Mouse (Mus musculus) embryonic facial prominence, embryonic 13.5 days (tissue): ENCODE measurements at regions not wholly inside any gene's neighbourhood (a gene's known extent, or its start where the extent isn't known, plus 50 kb on each side); places are given as distances from the start of the nearest gene placed in this dataset.

Source experiments
- ATAC-seq: fragments of 200-750 bp; cut with Nextera tagmentation; 2 replicates; pipeline ENCODE4 v1.8.0; 2017; ENCODE audit warnings: low read depth; ENCODE audit not compliant: insufficient number of reproducible peaks, insufficient read depth, low FRiP score, low TSS enrichment
- H3K27ac ChIP-seq: fragments of 300-500 bp; sonication (generic); 2 replicates; pipeline ENCODE4 v1.5.1; 2015; ENCODE audit warnings: moderate library complexity, mild to moderate bottlenecking, inconsistent platforms
- H3K27me3 ChIP-seq: fragments of 300-500 bp; sonication (generic); 2 replicates; pipeline ENCODE4 v1.6.1; 2015; ENCODE audit warnings: mild to moderate bottlenecking, inconsistent platforms
- H3K36me3 ChIP-seq: fragments of 300-500 bp; sonication (generic); 2 replicates; pipeline ENCODE4 v1.6.1; 2015; ENCODE audit warnings: mild to moderate bottlenecking, inconsistent platforms
- H3K4me1 ChIP-seq: fragments of 300-500 bp; sonication (generic); 2 replicates; pipeline ENCODE4 v1.6.1; 2015; ENCODE audit warnings: inconsistent platforms
- H3K4me2 ChIP-seq: fragments of 300-500 bp; sonication (generic); 2 replicates; pipeline ENCODE4 v1.6.1; 2015; ENCODE audit warnings: moderate library complexity, mild to moderate bottlenecking, inconsistent platforms
- H3K4me3 ChIP-seq: fragments of 300-500 bp; sonication (generic); 2 replicates; pipeline ENCODE4 v1.5.1; 2015; ENCODE audit warnings: mild to moderate bottlenecking, inconsistent platforms
- H3K9ac ChIP-seq: fragments of 300-500 bp; sonication (generic); 2 replicates; pipeline ENCODE4 v1.6.1; 2015; ENCODE audit warnings: mild to moderate bottlenecking, inconsistent platforms
- H3K9me3 ChIP-seq: fragments of 300-500 bp; sonication (generic); 2 replicates; pipeline ENCODE4 v1.6.1; 2016; ENCODE audit warnings: inconsistent platforms
- WGBS: fragments of 180-500 bp; shearing (Covaris S2); methylation state at CpG from one replicate; pipeline ENCODE4 v1.1.7; 2015; ENCODE audit warnings: mixed read lengths; 5-methylcytosine and 5-hydroxymethylcytosine counted together

DNA sequence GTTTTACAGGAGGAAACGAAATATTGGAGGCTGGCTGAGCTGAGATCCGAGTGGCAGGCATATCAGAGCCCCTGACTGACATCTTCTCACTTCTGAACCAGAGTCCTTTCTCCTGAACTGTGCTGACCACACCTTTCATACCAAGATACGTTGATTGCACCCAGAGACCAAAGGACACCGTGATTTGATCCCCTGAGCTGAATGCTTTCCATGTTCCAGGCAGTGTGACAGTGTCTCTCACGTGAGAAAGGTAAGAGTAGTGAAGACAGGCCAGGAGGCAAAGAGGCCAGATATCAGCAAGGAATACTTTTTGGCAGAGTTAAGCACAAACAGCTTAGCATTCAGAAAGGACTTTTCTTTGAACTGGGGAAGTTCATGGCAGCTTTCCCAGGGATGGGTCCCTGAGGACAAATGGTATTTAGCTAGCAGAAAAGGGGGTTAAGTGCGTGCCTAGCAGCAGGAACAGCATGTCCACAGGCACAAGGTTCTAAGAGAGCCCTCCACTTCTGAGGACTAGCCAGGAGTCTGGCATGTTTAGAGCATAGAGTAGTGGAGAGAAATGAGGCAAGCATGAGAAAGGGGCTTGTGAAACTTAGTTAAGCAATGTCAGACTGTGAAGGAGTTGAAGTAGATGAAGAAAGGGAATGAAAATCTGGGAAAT, 111.0 kb upstream of the Cdkn2b start:
- whole genome bisulfite sequencing = 60% methylated on average over 6 of the region's 6 CpGs
- no peak for ATAC-seq

GRCm38 (mm10) chr4:89420868-89421267, 110.0 kb upstream of the Cdkn2b start:
- Histone ChIP-seq H3K9me3 (no peaks in the 10 kb centered on the region), H3K4me3 (no peak overlapping the region), H3K4me2 (no peak overlapping the region), H3K36me3 (no peaks in the 10 kb centered on the region), H3K9ac (no peak overlapping the region), H3K27ac (no peak overlapping the region), H3K27me3 (no peaks in the 10 kb centered on the region), H3K4me1 (no peaks in the 10 kb centered on the region)
- WGBS = 85% methylated on average over 5 of the region's 5 CpGs
- no peak for ATAC-seq

More for the DNA sequence above, 111.0 kb upstream of the Cdkn2b start:
- Histone ChIP-seq H3K4me2 (no peak overlapping the region), H3K4me1 (no peaks in the 10 kb centered on the region), H3K4me3 (no peak overlapping the region), H3K27ac (no peak overlapping the region), H3K9ac (no peak overlapping the region), H3K9me3 (no peaks in the 10 kb centered on the region), H3K36me3 (no peaks in the 10 kb centered on the region), H3K27me3 (no peaks in the 10 kb centered on the region)

DNA sequence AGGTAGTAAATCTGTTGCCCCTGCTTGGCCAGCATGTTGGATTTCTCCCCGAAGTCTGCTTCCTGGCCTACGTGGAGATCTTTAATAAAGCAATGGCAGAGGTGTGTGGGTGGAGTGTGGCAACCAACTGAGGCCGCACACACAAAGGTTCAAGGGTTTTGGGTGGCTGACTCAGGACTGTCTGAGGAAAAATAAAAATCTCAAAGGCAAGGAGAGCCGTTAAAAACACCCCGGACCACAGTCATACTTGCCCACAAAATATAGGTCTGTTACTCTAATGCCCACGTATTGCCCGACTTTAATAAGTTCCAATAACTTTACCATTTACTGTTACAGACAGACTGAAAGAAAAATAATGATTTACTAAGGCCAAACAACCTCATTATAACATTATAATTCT, 108.7 kb upstream of the Cdkn2b start:
- no peak for ATAC-seq
- 88% methylated on average over 7 of the region's 7 CpGs for WGBS
- Histone ChIP-seq H3K9ac (no peak overlapping the region), H3K4me1 (no peaks in the 10 kb centered on the region), H3K36me3 (no peaks in the 10 kb centered on the region), H3K27ac (no peak overlapping the region), H3K4me3 (no peak overlapping the region), H3K9me3 (no peaks in the 10 kb centered on the region), H3K27me3 (no peaks in the 10 kb centered on the region), H3K4me2 (no peak overlapping the region)

GRCm38 (mm10) chr4:89405624-89406167, 94.9 kb upstream of the Cdkn2b start:
- Histone ChIP-seq H3K36me3 (no peaks in the 10 kb centered on the region), H3K9ac (no peak overlapping the region), H3K4me3 (no peak overlapping the region), H3K4me2 (no peak overlapping the region), H3K4me1 (no peaks in the 10 kb centered on the region), H3K27ac (no peak overlapping the region), H3K27me3 (no peaks in the 10 kb centered on the region), H3K9me3 (no peaks in the 10 kb centered on the region)
- WGBS = 77% methylated on average over 2 of the region's 2 CpGs
- ATAC-seq = no peak

- Histone ChIP-seq H3K27me3 (no peaks in the 10 kb centered on the region), H3K9me3 (no peaks in the 10 kb centered on the region), H3K36me3 (no peaks in the 10 kb centered on the region), H3K27ac (no peak overlapping the region), H3K4me2 (no peak overlapping the region), H3K4me3 (no peak overlapping the region), H3K9ac (no peak overlapping the region), H3K4me1 (no peaks in the 10 kb centered on the region)
- 71% methylated on average over 1 of the region's 1 CpGs for WGBS
- no peak for ATAC-seq
These were observed 92.3 kb upstream of the Cdkn2b start for GRCm38 (mm10) chr4:89403151-89403550.

- 73% methylated on average over 5 of the region's 5 CpGs for WGBS
- no peak for ATAC-seq
- H3K9me3 ChIP-seq = no peaks in the 10 kb centered on the region
These were observed 91.5 kb upstream of the Cdkn2b start for GRCm38 (mm10) chr4:89402324-89402723.

DNA sequence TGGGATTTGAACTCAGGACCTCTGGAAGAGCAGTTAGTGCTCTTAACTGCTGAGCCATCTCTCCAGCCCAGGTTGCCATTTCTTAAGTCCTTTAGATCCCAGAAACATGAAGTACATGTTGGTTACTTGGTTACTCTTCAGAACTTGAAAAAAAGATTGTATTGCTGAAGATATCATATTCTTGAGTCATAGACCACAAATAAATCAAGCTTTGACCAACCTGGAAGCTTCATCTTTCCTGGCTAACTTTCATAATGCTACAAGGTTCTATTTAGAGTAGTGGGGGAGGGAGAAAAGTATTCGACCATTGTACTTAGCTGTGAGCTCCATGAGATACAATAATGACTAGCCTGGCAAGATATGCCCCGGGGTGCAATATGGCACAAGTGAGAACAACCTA, 90.9 kb upstream of the Cdkn2b start:
- no peak overlapping the region for H3K4me3 ChIP-seq
- no peak overlapping the region for H3K9ac ChIP-seq
- ATAC-seq = no peak
- no peak overlapping the region for H3K4me2 ChIP-seq
- H3K27ac ChIP-seq = no peak overlapping the region
- WGBS = 71% methylated on average over 2 of the region's 2 CpGs
- H3K4me1 ChIP-seq = no peaks in the 10 kb centered on the region
- no peaks in the 10 kb centered on the region for H3K36me3 ChIP-seq
- H3K27me3 ChIP-seq = no peaks in the 10 kb centered on the region
- no peaks in the 10 kb centered on the region for H3K9me3 ChIP-seq

More at GRCm38 (mm10) chr4:89402324-89402723, 91.5 kb upstream of the Cdkn2b start:
- Histone ChIP-seq H3K4me1 (no peaks in the 10 kb centered on the region), H3K27me3 (no peaks in the 10 kb centered on the region), H3K4me3 (no peak overlapping the region), H3K27ac (no peak overlapping the region), H3K9ac (no peak overlapping the region), H3K36me3 (no peaks in the 10 kb centered on the region), H3K4me2 (no peak overlapping the region)

- H3K9me3 ChIP-seq = no peaks in the 10 kb centered on the region
- H3K9ac ChIP-seq = no peak overlapping the region
- WGBS = 86% methylated on average over 3 of the region's 3 CpGs
- no peak overlapping the region for H3K4me3 ChIP-seq
- no peaks in the 10 kb centered on the region for H3K27me3 ChIP-seq
- H3K4me2 ChIP-seq = no peak overlapping the region
- no peaks in the 10 kb centered on the region for H3K36me3 ChIP-seq
- H3K27ac ChIP-seq = no peak overlapping the region
- H3K4me1 ChIP-seq = no peaks in the 10 kb centered on the region
- ATAC-seq = no peak
These were observed 89.5 kb upstream of the Cdkn2b start for GRCm38 (mm10) chr4:89400342-89400741.

GRCm38 (mm10) chr4:89399277-89399676, 88.4 kb upstream of the Cdkn2b start:
- Histone ChIP-seq H3K27me3 (no peaks in the 10 kb centered on the region), H3K9ac (no peak overlapping the region), H3K9me3 (no peaks in the 10 kb centered on the region), H3K27ac (no peak overlapping the region), H3K4me1 (no peaks in the 10 kb centered on the region), H3K4me3 (no peak overlapping the region), H3K4me2 (no peak overlapping the region), H3K36me3 (no peaks in the 10 kb centered on the region)
- no peak for ATAC-seq
- 62% methylated on average over 2 of the region's 2 CpGs for WGBS

GRCm38 (mm10) chr4:89396020-89396419, 85.2 kb upstream of the Cdkn2b start:
- Histone ChIP-seq H3K36me3 (no peaks in the 10 kb centered on the region), H3K27me3 (no peaks in the 10 kb centered on the region), H3K4me2 (no peak overlapping the region), H3K4me3 (no peak overlapping the region), H3K9ac (no peak overlapping the region), H3K27ac (no peak overlapping the region), H3K9me3 (no peaks in the 10 kb centered on the region), H3K4me1 (no peaks in the 10 kb centered on the region)
- 77% methylated on average over 2 of the region's 2 CpGs for WGBS
- no peak for ATAC-seq

DNA sequence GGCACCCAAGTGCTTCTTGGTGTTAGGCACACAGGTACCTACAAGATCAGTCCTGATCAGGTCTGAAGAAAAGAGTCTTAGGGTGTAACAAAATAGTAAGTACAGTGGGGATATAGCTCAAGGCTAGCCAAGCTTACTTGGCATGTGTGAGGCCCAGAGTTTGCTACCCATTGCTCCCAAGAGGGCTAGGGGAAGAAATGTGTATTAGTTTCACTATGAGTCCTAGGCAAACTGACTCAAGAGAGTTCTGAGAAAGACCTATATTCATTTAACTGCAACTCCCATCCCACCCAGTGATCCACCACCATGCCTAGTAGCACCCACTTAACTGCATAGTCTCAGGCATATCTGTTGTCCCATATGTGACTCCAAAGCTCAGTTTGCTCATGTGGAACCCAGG, 84.5 kb upstream of the Cdkn2b start:
- no peaks in the 10 kb centered on the region for H3K4me1 ChIP-seq
- H3K27ac ChIP-seq = no peak overlapping the region
- H3K9ac ChIP-seq = no peak overlapping the region
- no peak overlapping the region for H3K4me3 ChIP-seq
- H3K4me2 ChIP-seq = no peak overlapping the region
- H3K27me3 ChIP-seq = no peaks in the 10 kb centered on the region
- no peak for ATAC-seq
- H3K36me3 ChIP-seq = no peaks in the 10 kb centered on the region
- no peaks in the 10 kb centered on the region for H3K9me3 ChIP-seq

- no peaks in the 10 kb centered on the region for H3K36me3 ChIP-seq
- H3K4me2 ChIP-seq = no peak overlapping the region
- no peaks in the 10 kb centered on the region for H3K4me1 ChIP-seq
- no peak overlapping the region for H3K27ac ChIP-seq
- no peak overlapping the region for H3K9ac ChIP-seq
- H3K27me3 ChIP-seq = no peaks in the 10 kb centered on the region
- 76% methylated on average over 2 of the region's 2 CpGs for WGBS
- no peak overlapping the region for H3K4me3 ChIP-seq
- no peak for ATAC-seq
- H3K9me3 ChIP-seq = no peaks in the 10 kb centered on the region
These were observed 82.4 kb upstream of the Cdkn2b start for GRCm38 (mm10) chr4:89393251-89393711.
